Mouse (Mus musculus) E14TG2a.4 (cell line): ENCODE results near the gene Eid2.

Experiments used
- CTCF ChIP-seq: conservative IDR thresholded peaks from 2 replicates; pipeline ENCODE4 v1.5.1; 2014; ENCODE audit warnings: low read length
- NANOG ChIP-seq: IDR thresholded peaks from 2 replicates; pipeline ENCODE4 v1.6.1; 2014; ENCODE audit warnings: borderline replicate concordance, low read length, mixed read lengths

DNA sequence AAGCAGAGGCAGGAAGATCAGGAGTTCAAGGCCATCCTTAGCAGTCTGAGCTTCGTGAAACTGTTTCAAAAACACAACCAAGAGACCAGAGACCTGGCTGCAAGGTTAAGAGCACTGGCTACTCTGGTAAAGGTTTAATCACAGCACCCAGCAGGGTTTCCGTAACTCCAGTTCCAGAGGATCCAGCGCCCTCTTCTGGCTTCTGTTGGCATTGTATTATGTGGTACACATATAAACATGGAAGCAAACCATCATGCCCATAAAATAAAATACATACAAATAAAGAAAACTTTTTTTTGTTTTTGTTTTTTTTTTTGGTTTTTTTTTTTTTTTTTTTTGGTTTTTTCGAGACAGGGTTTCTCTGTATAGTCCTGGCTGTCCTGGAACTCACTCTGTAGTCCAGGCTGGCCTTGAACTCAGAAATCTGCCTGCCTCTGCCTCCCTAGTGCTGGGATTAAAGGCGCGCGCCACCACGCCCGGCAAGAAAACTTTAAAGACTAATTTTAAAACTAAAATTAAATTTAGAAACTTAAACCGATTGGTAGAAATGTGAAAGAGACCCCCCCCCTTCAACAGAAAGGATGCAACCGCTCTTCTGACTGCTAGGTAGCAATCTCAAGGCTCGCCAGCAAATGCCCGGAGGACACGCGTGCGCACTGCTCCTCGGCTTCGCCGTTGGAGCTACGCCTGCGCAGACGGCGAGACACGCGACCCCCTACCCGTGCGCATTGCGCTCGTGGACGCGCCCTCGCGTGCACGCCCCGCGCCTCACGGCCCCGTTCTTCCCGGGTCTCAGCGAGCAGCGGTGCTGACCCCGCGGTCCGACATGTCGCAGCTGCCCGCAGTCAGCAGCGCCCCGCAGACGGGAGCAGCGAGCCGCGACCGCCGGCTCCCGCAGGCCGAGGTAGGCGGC, at the start of gene Eid2:
- TF ChIP-seq CTCF = peak; percentile 73
- TF ChIP-seq NANOG = no peak
